Mouse (Mus musculus) heart, postnatal 0 days (tissue): Measurements from ENCODE around the gene Ptgds. TPM values are rescaled to one million over a fixed set of nuclear protein-coding genes. Genes with fewer than 3 reads are reported as not detected.
A peak's percentile ranks its signal among the peaks of the same experiment; 100 is the strongest.

Experiments used
- ATAC-seq: fragments of 200-750 bp; cut with Nextera tagmentation; 2 replicates; pipeline ENCODE4 v1.8.0; 2017; ENCODE audit warnings: low read depth, moderate number of reproducible peaks, moderate library complexity; ENCODE audit not compliant: insufficient read depth
- DNase-seq: peaks from one replicate; pipeline ENCODE4 v3.0.0-alpha.2; 2016; ENCODE audit warnings: low spot score
- H3K27ac ChIP-seq: fragments of 300-500 bp; sonication (generic); 2 replicates; pipeline ENCODE4 v1.5.1; 2014; ENCODE audit warnings: low read depth, mild to moderate bottlenecking
- H3K27me3 ChIP-seq: fragments of 300-500 bp; sonication (generic); 2 replicates; pipeline ENCODE4 v1.6.1; 2014; ENCODE audit warnings: low read length, mixed read lengths; ENCODE audit not compliant: control insufficient read depth, insufficient read depth
- H3K36me3 ChIP-seq: fragments of 300-500 bp; sonication (generic); replicated peaks from 2 replicates; pipeline ENCODE4 v1.6.1; 2014; ENCODE audit warnings: low read length, mixed read lengths; ENCODE audit not compliant: control insufficient read depth, insufficient read depth
- H3K4me1 ChIP-seq: fragments of 300-500 bp; sonication (generic); 2 replicates; pipeline ENCODE4 v1.6.1; 2014; ENCODE audit warnings: antibody characterized with exemption; ENCODE audit not compliant: control insufficient read depth, insufficient read depth
- H3K4me2 ChIP-seq: fragments of 300-500 bp; sonication (generic); 2 replicates; pipeline ENCODE4 v1.6.1; 2014; ENCODE audit warnings: low read depth, mild to moderate bottlenecking, low read length, moderate library complexity
- H3K4me3 ChIP-seq: fragments of 300-500 bp; sonication (generic); 2 replicates; pipeline ENCODE4 v1.5.1; 2014; ENCODE audit warnings: low read depth, low read length
- H3K9ac ChIP-seq: fragments of 300-500 bp; sonication (generic); replicated peaks from 2 replicates; pipeline ENCODE4 v1.6.1; 2014; ENCODE audit warnings: low read depth, low read length, mixed read lengths
- H3K9me3 ChIP-seq: fragments of 300-500 bp; sonication (generic); replicated peaks from 2 replicates; pipeline ENCODE4 v1.6.1; 2016; ENCODE audit warnings: low read length; ENCODE audit not compliant: control insufficient read depth
- CTCF ChIP-seq: IDR thresholded peaks from 2 replicates; pipeline ENCODE4 v1.5.1; 2016; ENCODE audit warnings: antibody characterized with exemption, control low read depth, low read depth
- EP300 ChIP-seq: IDR thresholded peaks from 2 replicates; pipeline ENCODE4 v1.6.1; 2016; ENCODE audit warnings: antibody characterized with exemption, low read depth
- WGBS: fragments of 180-500 bp; shearing (Covaris S2); extraction: QIAGEN DNeasy Blood & Tissue Kit; methylation state at CpG from one replicate; pipeline ENCODE4 v1.1.7; 2014; 5-methylcytosine and 5-hydroxymethylcytosine counted together
- polyA plus RNA-seq: library from polyadenylated mRNA; unstranded; fragments of >200 nt; fragmentation: Nextera tagmentation; extraction: Ambion mirVana; gene quantifications from 2 replicates; pipeline ENCODE4 v1.2.1, GENCODE M21; 2015
- total RNA-seq: library from RNA; depleted of rRNA; stranded (reverse); fragments of >200 nt; gene quantifications from 2 replicates; pipeline ENCODE4 v1.2.3, GENCODE M21; 2014; ENCODE audit warnings: low replicate concordance

The Ptgds gene
- total and polyA plus RNA-seq, 2 experiments from 2014 or later, result 356 to 711 TPM

- DNase-seq (no peak), ATAC-seq (no peak)
- Histone ChIP-seq H3K9ac (no peak overlapping the region), H3K27me3 (peaks cover 7% of the 10 kb centered on the region; the same call in 1 of the 2 replicates), H3K4me2 (no peak overlapping the region), H3K4me1 (no peaks in the 10 kb centered on the region), H3K9me3 (no peaks in the 10 kb centered on the region), H3K36me3 (no peaks in the 10 kb centered on the region), H3K4me3 (no peak overlapping the region), H3K27ac (no peak overlapping the region)
- TF ChIP-seq EP300, result no peak
- no peak for TF ChIP-seq CTCF
- WGBS, result 60% methylated on average over 6 of the region's 6 CpGs
These were observed 18.3 kb upstream of the Ptgds start for GRCm38 (mm10) chr2:25487965-25488670.

- Histone ChIP-seq H3K4me3 (no peak overlapping the region), H3K27ac (no peak overlapping the region), H3K9me3 (no peaks in the 10 kb centered on the region), H3K4me2 (no peak overlapping the region), H3K27me3 (peaks cover 7% of the 10 kb centered on the region; the same call in 1 of the 2 replicates), H3K4me1 (no peaks in the 10 kb centered on the region), H3K36me3 (no peaks in the 10 kb centered on the region), H3K9ac (no peak overlapping the region)
- no peak for DNase-seq
- WGBS, result 60% methylated on average over 11 of the region's 11 CpGs
- TF ChIP-seq CTCF (no peak), EP300 (no peak)
- no peak for ATAC-seq
These were observed 15.2 kb upstream of the Ptgds start for GRCm38 (mm10) chr2:25484901-25485647.

- no peaks in the 10 kb centered on the region; the same call in 1 of the 2 replicates for H3K4me1 ChIP-seq
- TF ChIP-seq CTCF, result peak; percentile 51
- no peak for TF ChIP-seq EP300
- H3K4me3 ChIP-seq, result no peak overlapping the region
- DNase-seq (no peak), ATAC-seq (no peak)
- peaks cover 7% of the 10 kb centered on the region; the same call in 1 of the 2 replicates for H3K27me3 ChIP-seq
- H3K4me2 ChIP-seq, result no peak overlapping the region
- no peaks in the 10 kb centered on the region for H3K36me3 ChIP-seq
- WGBS, result 18% methylated on average over 7 of the region's 7 CpGs
- no peak overlapping the region for H3K27ac ChIP-seq
- H3K9me3 ChIP-seq, result no peaks in the 10 kb centered on the region
- H3K9ac ChIP-seq, result no peak overlapping the region
These were observed 13.1 kb upstream of the Ptgds start for GRCm38 (mm10) chr2:25482969-25483368.

GRCm38 (mm10) chr2:25480541-25480940 is 10.7 kb upstream of the Ptgds start:
- no peak overlapping the region for H3K4me3 ChIP-seq
- H3K27me3 ChIP-seq, result no peaks in the 10 kb centered on the region
- TF ChIP-seq CTCF (no peak), EP300 (no peak)
- H3K9ac ChIP-seq, result no peak overlapping the region
- ATAC-seq (no peak), DNase-seq (no peak)
- no peaks in the 10 kb centered on the region for H3K36me3 ChIP-seq
- no peaks in the 10 kb centered on the region; the same call in 1 of the 2 replicates for H3K4me1 ChIP-seq
- no peaks in the 10 kb centered on the region for H3K9me3 ChIP-seq
- no peak overlapping the region for H3K4me2 ChIP-seq
- WGBS, result 77% methylated on average over 1 of the region's 1 CpGs
- no peak overlapping the region for H3K27ac ChIP-seq

- Histone ChIP-seq H3K9me3 (no peaks in the 10 kb centered on the region), H3K4me3 (no peak overlapping the region), H3K9ac (no peak overlapping the region), H3K4me1 (no peaks in the 10 kb centered on the region; the same call in 1 of the 2 replicates), H3K4me2 (no peak overlapping the region), H3K36me3 (no peaks in the 10 kb centered on the region), H3K27me3 (no peaks in the 10 kb centered on the region), H3K27ac (no peak overlapping the region)
- ATAC-seq (no peak), DNase-seq (no peak)
- WGBS, result 67% methylated on average over 10 of the region's 10 CpGs
- TF ChIP-seq EP300 (no peak), CTCF (no peak)
These were observed 9.9 kb upstream of the Ptgds start for GRCm38 (mm10) chr2:25479551-25480311.
